Mouse (Mus musculus) MEL (cell line): ENCODE data around the gene Cdc42se2.

ENCODE experiments used
- CTCF ChIP-seq, 3 experiments: IDR thresholded peaks in 2 of 3; conservative IDR thresholded peaks in 1 of 3; 2 replicates each; pipeline ENCODE4 v1.5.1; 2011 to 2012; ENCODE audit warnings: low read length in 3 of 3, low read depth in 2 of 3, mild to moderate bottlenecking in 2 of 3, improper control_type of control experiment in 1 of 3, inconsistent platforms in 1 of 3, mixed read lengths in 1 of 3, moderate library complexity in 1 of 3; ENCODE audit not compliant: control insufficient read depth in 1 of 3, insufficient read depth in 1 of 3, poor library complexity in 1 of 3, severe bottlenecking in 1 of 3
- POLR2A ChIP-seq, 2 experiments: IDR thresholded peaks; 2 replicates each; pipeline ENCODE4 v1.6.1; 2011 to 2012; ENCODE audit warnings: low read length in 2 of 2, mild to moderate bottlenecking in 2 of 2, control low read depth in 1 of 2, improper control_type of control experiment in 1 of 2, low read depth in 1 of 2, moderate library complexity in 1 of 2; ENCODE audit not compliant: control insufficient read depth in 1 of 2, insufficient read depth in 1 of 2, poor library complexity in 1 of 2
- POLR2AphosphoS2 ChIP-seq: IDR thresholded peaks from 2 replicates; pipeline ENCODE4 v1.6.1; 2011; ENCODE audit warnings: low read length, improper control_type of control experiment

DNA sequence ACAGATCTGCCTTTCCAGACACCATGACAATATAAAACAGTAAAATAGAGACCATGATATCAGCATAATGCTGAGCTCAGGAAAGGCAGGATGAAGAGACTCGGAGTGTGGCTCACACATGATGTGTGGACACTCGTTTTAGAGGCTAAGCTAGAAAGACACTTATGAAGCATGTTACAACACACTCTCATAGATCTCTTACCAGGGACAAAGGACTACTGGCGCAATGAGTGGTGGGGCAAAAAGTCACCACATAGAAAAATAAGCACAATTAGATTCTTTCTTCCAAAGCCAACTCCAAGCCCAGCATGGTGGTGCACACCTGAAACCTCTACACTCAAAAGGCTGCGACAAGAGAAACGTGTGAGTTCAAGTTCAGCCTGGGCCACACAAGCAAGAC lies 56.5 kb downstream of the Cdc42se2 start:
- TF ChIP-seq CTCF (IDR thresholded peaks at IDR 0.05 in 2 of 3, conservative IDR thresholded peaks at IDR 0.05 in 1 of 3; ENCODE audit: control insufficient read depth in 1 of 3, insufficient read depth in 1 of 3, low read depth in 2 of 3, low read length in 3 of 3, poor library complexity in 1 of 3, severe bottlenecking in 1 of 3), result no peak
- TF ChIP-seq POLR2AphosphoS2, result no peak
- TF ChIP-seq POLR2A (IDR thresholded peaks at IDR 0.05; ENCODE audit: control insufficient read depth in 1 of 2, insufficient read depth in 1 of 2, low read depth in 1 of 2, low read length in 2 of 2, poor library complexity in 1 of 2), result no peak
